Mouse (Mus musculus): ENCODE results near the gene Pgap1. TPM values are rescaled to one million over a fixed set of nuclear protein-coding genes. Genes with fewer than 3 reads are reported as not detected.

Gene Pgap1
- polyA plus RNA-seq, 1 experiment from 2014 or later = 5.9 TPM

DNA sequence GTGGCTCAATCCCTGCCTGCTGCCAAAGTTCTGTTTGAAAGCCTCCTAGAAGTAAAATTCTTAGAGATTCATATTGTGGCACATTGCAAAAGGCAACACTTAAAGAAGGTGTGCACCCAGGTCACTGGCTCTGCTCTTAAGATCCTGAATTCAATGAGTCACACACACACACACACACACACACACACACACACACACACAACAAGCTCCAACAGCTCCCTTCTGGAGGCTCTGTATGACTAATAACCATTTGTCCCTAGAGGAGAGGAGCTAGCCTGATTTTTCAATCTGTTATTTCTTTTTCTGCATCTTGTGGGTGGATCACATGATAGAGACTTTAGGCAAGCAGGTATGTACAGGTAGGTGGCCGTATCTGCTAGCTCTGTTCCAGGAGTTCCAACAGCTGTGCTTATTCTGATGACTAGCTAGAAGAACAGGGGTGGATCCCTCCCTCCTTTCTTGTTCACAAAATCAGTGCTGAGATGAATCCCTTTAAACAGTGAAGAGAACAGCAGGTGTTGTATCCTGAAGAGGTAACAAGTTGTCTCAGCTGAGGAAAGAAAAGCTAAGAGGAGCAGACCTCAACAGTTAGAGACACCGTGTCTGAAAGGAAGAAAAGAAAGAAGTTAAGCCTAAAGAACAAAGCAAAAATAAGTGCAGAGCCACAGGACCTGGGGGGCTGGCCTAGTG, 27.2 kb upstream of the Pgap1 start:
- no peak for ATAC-seq (ENCODE audit: low read depth)
- 61% methylated on average over 2 of the region's 2 CpGs for WGBS
- Histone ChIP-seq H3K4me2 (ENCODE audit: low read depth, low read length) (no peak overlapping the region), H3K4me3 (ENCODE audit: low read length) (no peak overlapping the region), H3K9ac (ENCODE audit: low read length) (no peak overlapping the region), H3K36me3 (ENCODE audit: control insufficient read depth, insufficient read depth, low read length) (no peaks in the 10 kb centered on the region), H3K4me1 (replicated peaks; ENCODE audit: control insufficient read depth, insufficient read depth, low read length) (no peaks in the 10 kb centered on the region), H3K27me3 (ENCODE audit: control insufficient read depth, insufficient read depth, low read depth, low read length) (no peaks in the 10 kb centered on the region), H3K27ac (ENCODE audit: low read length) (no peak overlapping the region), H3K9me3 (ENCODE audit: control insufficient read depth, low read length) (no peaks in the 10 kb centered on the region)

DNA sequence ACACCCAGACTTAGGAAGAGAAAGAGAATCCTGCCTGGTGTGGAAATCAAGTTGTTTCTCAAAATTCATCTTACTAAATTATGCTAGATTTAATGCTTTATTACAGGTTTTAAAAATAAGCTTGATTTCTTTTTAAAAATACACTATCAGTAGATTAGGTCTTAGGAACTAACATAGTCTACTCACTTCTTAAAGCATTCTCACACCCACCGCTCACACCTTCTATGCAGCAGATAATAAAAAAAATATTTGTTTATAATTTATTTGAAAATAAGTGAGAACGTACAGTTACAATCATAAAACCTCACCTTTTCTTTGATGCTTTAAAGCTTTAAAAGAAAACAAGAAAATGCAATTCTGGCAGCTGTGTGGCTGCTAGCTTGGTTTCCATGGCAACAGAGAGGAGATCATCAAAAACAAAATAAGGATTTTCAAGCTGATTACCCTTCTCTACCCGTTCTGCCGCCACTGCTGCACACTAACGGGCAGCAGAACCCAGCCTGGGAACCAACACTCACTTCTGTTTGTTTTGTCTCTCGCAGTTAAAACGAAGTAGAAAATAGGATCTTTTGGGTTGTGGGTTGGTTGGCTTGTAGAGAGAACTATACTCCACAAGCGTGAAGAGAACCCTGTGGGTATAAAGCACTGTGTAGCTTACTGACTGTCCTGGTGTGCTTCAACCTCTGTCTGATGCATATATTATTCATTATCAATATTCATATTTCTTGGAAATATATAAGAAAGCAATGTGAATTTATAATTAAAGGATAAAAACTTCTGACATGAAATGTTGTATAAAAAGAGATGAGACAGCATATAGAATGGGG, 21.1 kb upstream of the Pgap1 start:
- H3K4me2 ChIP-seq (ENCODE audit: low read depth, low read length) = no peak overlapping the region
- H3K9me3 ChIP-seq (ENCODE audit: control insufficient read depth, low read length) = no peaks in the 10 kb centered on the region
- no peaks in the 10 kb centered on the region for H3K4me1 ChIP-seq (replicated peaks; ENCODE audit: control insufficient read depth, insufficient read depth, low read length)
- ATAC-seq (ENCODE audit: low read depth) = no peak
- H3K36me3 ChIP-seq (ENCODE audit: control insufficient read depth, insufficient read depth, low read length) = no peaks in the 10 kb centered on the region
- H3K9ac ChIP-seq (ENCODE audit: low read length) = no peak overlapping the region
- H3K27ac ChIP-seq (ENCODE audit: low read length) = no peak overlapping the region
- no peak overlapping the region for H3K4me3 ChIP-seq (ENCODE audit: low read length)
- H3K27me3 ChIP-seq (ENCODE audit: control insufficient read depth, insufficient read depth, low read depth, low read length) = no peaks in the 10 kb centered on the region
- WGBS = 52% methylated on average over 8 of the region's 8 CpGs

DNA sequence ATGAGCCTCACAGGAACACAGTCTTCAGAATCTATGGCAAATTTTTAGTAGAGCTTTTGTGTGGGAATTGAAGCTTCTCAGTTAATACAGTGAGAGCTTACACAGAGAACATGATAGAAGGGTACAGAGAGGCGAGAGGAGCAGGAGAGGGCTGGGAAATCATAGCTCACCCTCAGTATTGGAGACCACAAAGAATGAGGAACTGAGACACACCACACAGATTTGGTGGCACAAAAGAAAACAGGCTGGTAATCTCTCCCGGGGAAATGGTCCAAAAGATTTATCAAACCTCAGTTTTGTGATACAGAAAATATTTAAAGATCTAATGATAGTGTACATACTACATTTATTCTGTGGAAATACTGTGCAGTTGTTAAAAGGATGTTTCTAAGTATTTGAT, 11.6 kb upstream of the Pgap1 start:
- Histone ChIP-seq H3K36me3 (ENCODE audit: control insufficient read depth, insufficient read depth, low read length) (no peaks in the 10 kb centered on the region), H3K9ac (ENCODE audit: low read length) (no peak overlapping the region), H3K4me1 (replicated peaks; ENCODE audit: control insufficient read depth, insufficient read depth, low read length) (no peaks in the 10 kb centered on the region), H3K4me3 (ENCODE audit: low read length) (no peak overlapping the region), H3K27me3 (ENCODE audit: control insufficient read depth, insufficient read depth, low read depth, low read length) (no peaks in the 10 kb centered on the region), H3K27ac (ENCODE audit: low read length) (no peak overlapping the region), H3K9me3 (ENCODE audit: control insufficient read depth, low read length) (no peaks in the 10 kb centered on the region), H3K4me2 (ENCODE audit: low read depth, low read length) (no peak overlapping the region)
- 71% methylated on average over 2 of the region's 2 CpGs for WGBS
- no peak for ATAC-seq (ENCODE audit: low read depth)

DNA sequence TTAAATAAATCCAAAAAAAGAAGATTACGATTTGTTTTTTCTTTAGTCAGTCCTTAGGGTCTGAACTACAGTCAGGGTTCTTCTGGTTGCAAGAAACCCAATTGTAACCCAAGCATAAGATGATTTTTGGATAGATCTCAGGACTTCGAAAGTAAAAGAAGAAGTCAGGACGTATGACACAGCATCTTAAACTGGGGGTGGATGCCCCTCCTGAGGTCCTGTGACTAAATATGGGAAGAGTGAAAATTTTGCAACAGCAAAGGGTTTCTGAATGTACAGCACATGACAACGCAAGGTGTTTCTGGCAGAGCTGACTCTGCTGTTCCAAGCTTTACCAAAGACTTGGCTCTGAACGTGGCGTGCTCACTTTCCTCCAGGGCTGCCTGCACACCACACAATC, 6.4 kb upstream of the Pgap1 start:
- ATAC-seq (ENCODE audit: low read depth) = no peak
- Histone ChIP-seq H3K4me1 (replicated peaks; ENCODE audit: control insufficient read depth, insufficient read depth, low read length) (no peaks in the 10 kb centered on the region), H3K4me3 (ENCODE audit: low read length) (no peak overlapping the region), H3K9ac (ENCODE audit: low read length) (no peak overlapping the region), H3K27ac (ENCODE audit: low read length) (no peak overlapping the region), H3K36me3 (ENCODE audit: control insufficient read depth, insufficient read depth, low read length) (no peaks in the 10 kb centered on the region), H3K27me3 (ENCODE audit: control insufficient read depth, insufficient read depth, low read depth, low read length) (no peaks in the 10 kb centered on the region), H3K4me2 (ENCODE audit: low read depth, low read length) (no peak overlapping the region), H3K9me3 (ENCODE audit: control insufficient read depth, low read length) (no peaks in the 10 kb centered on the region)
- WGBS = 76% methylated on average over 6 of the region's 6 CpGs

DNA sequence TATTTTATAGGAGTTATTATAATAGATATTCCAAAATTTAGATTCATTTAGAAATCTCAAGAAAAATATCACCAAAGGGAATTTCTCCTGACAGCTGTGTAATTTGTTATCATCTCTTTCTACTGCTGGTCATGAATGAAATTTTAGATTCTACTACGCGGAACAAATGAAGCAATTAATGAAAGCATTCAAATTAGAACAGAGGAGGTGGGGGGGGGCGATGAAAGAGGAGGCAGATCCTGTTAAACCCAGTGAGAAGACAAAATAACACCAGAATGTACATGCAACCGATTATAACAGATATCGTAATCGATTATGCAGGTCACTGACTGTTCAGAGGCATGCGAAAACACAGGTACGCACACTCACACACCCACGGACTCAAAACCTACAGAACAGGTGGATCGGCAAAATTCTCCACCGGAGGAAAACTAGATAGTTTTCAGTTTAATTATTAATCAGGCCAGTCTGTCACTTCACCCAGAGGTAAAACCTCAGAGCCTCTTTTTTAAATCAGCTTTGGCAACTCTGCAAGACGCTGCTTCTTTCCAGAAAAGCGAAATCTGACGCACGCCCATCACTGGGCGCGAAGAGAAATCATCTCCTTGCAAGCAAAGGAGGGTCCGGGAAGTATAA, 780 bp downstream of the Pgap1 start:
- 3% methylated on average over 18 of the region's 18 CpGs for WGBS
- no peaks in the 10 kb centered on the region for H3K36me3 ChIP-seq (ENCODE audit: control insufficient read depth, insufficient read depth, low read length)
- H3K9ac ChIP-seq (ENCODE audit: low read length) = peak overlapping the region; percentile 82
- peak overlapping the region; percentile 79; the same call in 1 of the 2 replicates for H3K27ac ChIP-seq (ENCODE audit: low read length)
- H3K9me3 ChIP-seq (ENCODE audit: control insufficient read depth, low read length) = no peaks in the 10 kb centered on the region
- no peaks in the 10 kb centered on the region for H3K4me1 ChIP-seq (replicated peaks; ENCODE audit: control insufficient read depth, insufficient read depth, low read length)
- H3K27me3 ChIP-seq (ENCODE audit: control insufficient read depth, insufficient read depth, low read depth, low read length) = no peaks in the 10 kb centered on the region
- H3K4me3 ChIP-seq (ENCODE audit: low read length) = peak overlapping the region; percentile 86
- H3K4me2 ChIP-seq (ENCODE audit: low read depth, low read length) = peak overlapping the region; percentile 98
- peak; percentile 9; the same call in 1 of the 2 replicates for ATAC-seq (ENCODE audit: low read depth)

DNA sequence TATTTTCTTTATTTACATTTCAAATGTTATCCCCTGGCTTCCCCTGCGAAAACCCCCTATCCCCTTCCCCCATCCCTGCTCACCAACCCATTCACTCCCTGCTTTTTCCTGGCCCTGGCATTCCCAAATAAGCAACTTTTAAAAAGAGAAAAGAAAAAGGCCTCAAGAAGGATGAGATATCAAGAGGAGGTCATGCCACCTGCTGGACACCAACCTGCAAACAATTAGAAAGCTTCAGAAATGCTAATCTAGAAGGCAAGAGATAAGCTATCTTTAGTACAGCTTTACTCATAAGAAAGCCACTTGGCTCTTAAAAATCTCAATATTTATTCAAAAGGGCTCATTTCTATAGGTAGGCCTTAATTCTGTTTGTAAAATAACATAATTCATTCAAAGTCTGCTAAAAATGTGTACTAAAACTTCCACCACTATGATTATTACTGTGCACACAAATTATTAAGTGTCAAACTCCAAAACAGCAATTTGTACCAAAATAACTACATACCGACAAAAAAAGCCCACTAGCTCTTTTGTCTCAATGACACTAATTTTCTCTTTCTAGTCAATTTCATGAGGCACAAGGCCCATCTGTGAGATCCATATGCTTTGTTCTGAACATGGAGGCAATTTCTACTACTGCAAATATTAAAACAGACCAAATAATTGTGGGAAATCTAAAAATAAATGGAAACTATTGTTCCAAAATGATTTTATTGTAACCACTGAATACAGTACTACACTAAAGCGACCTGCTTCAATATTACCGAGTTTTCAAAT, 1.9 kb downstream of the Pgap1 start:
- Histone ChIP-seq H3K4me1 (replicated peaks; ENCODE audit: control insufficient read depth, insufficient read depth, low read length) (no peaks in the 10 kb centered on the region), H3K9me3 (ENCODE audit: control insufficient read depth, low read length) (no peaks in the 10 kb centered on the region)
- WGBS = 55% methylated on average over 4 of the region's 4 CpGs

DNA sequence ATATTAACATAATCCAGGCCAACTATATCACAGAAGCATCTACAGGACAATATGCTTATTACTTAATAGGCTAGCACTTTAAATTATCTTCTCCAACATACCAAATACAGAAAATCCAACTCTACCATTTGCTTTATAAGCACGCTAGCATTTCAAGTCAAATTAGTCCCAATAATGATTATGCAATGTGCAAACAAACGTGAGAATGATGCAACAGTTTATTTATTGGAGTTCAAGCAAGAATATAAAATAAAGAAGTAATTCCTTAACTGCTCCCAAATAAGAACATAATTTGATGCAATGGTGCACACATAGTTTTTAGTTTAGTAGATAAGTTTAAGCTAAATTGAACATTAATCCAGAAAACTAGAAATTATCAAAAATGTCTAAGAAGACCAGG, 4.9 kb downstream of the Pgap1 start:
- Histone ChIP-seq H3K36me3 (ENCODE audit: control insufficient read depth, insufficient read depth, low read length) (no peaks in the 10 kb centered on the region; the same call in 1 of the 2 replicates), H3K4me2 (ENCODE audit: low read depth, low read length) (no peak overlapping the region), H3K4me1 (replicated peaks; ENCODE audit: control insufficient read depth, insufficient read depth, low read length) (no peaks in the 10 kb centered on the region), H3K27me3 (ENCODE audit: control insufficient read depth, insufficient read depth, low read depth, low read length) (no peaks in the 10 kb centered on the region), H3K9me3 (ENCODE audit: control insufficient read depth, low read length) (no peaks in the 10 kb centered on the region), H3K27ac (ENCODE audit: low read length) (no peak overlapping the region), H3K4me3 (ENCODE audit: low read length) (no peak overlapping the region), H3K9ac (ENCODE audit: low read length) (no peak overlapping the region)
- WGBS = 85% methylated on average over 2 of the region's 2 CpGs
- ATAC-seq (ENCODE audit: low read depth) = no peak

More for the DNA sequence above, 1.9 kb downstream of the Pgap1 start:
- ATAC-seq (ENCODE audit: low read depth) = no peak
- Histone ChIP-seq H3K4me2 (ENCODE audit: low read depth, low read length) (no peak overlapping the region), H3K27ac (ENCODE audit: low read length) (no peak overlapping the region), H3K36me3 (ENCODE audit: control insufficient read depth, insufficient read depth, low read length) (no peaks in the 10 kb centered on the region), H3K27me3 (ENCODE audit: control insufficient read depth, insufficient read depth, low read depth, low read length) (no peaks in the 10 kb centered on the region), H3K4me3 (ENCODE audit: low read length) (no peak overlapping the region), H3K9ac (ENCODE audit: low read length) (no peak overlapping the region)

DNA sequence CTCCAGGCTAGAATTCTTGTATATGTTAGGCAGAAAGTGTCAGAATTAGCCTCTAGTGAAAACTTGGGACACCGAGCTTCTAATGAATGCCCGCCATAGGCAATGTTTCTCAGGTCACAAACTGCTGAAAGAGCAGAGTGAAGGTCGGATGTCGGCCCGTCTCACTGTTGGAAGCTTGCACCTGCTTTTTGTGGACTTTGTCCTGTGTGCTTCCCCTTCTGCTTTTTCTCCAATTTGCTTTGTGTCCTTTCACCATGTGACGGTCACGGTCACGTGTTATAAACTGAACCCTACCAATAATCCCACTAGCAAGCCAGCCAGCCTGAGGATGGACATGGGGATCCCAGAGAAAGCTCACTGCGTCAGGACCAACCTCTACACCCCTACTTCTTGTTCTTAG, 12.3 kb downstream of the Pgap1 start:
- Histone ChIP-seq H3K4me1 (replicated peaks; ENCODE audit: control insufficient read depth, insufficient read depth, low read length) (no peaks in the 10 kb centered on the region), H3K9me3 (ENCODE audit: control insufficient read depth, low read length) (no peaks in the 10 kb centered on the region), H3K4me2 (ENCODE audit: low read depth, low read length) (no peak overlapping the region), H3K27me3 (ENCODE audit: control insufficient read depth, insufficient read depth, low read depth, low read length) (no peaks in the 10 kb centered on the region), H3K36me3 (ENCODE audit: control insufficient read depth, insufficient read depth, low read length) (peaks cover 7% of the 10 kb centered on the region; the same call in 1 of the 2 replicates), H3K4me3 (ENCODE audit: low read length) (no peak overlapping the region), H3K27ac (ENCODE audit: low read length) (no peak overlapping the region), H3K9ac (ENCODE audit: low read length) (no peak overlapping the region)
- ATAC-seq (ENCODE audit: low read depth) = no peak
- WGBS = 94% methylated on average over 9 of the region's 9 CpGs

All from lung, embryonic 16.5 days (tissue).